In genomic region chr17:72401861-72402260, GRCm38 (mm10) we compare ENCODE assay signal across 28 mouse cellular contexts.
"Had no signal": no experiment of that assay in that cellular context is flagged by ENCODE, and none has a peak within 500 bp of the region (broad histone marks: within the 10 kb centered on the region; RNA-seq: fewer than 3 reads in every experiment).

No protein-coding gene starts in this region.

- H3K4me2 ChIP-seq: embryonic facial prominence, embryonic 12.5 days; embryonic facial prominence, embryonic 13.5 days; embryonic facial prominence, embryonic 15.5 days; forebrain, embryonic 12.5 days; forebrain, embryonic 13.5 days; forebrain, embryonic 15.5 days had no signal

- H3K36me3 ChIP-seq: embryonic facial prominence, embryonic 10.5 days; embryonic facial prominence, embryonic 12.5 days; embryonic facial prominence, embryonic 13.5 days; embryonic facial prominence, embryonic 15.5 days; forebrain, embryonic 10.5 days; forebrain, embryonic 12.5 days; forebrain, embryonic 15.5 days had no signal

- H3K27ac ChIP-seq: embryonic facial prominence, embryonic 10.5 days; embryonic facial prominence, embryonic 12.5 days; embryonic facial prominence, embryonic 13.5 days; embryonic facial prominence, embryonic 15.5 days; forebrain, embryonic 10.5 days; forebrain, embryonic 12.5 days; forebrain, embryonic 13.5 days; forebrain, embryonic 15.5 days; gastrocnemius, adult 2 months had no signal

- DNase-seq: cerebellum, adult 2 months; cerebellum, adult 8-10 months; cerebellum, adult 9-10 months; cerebellum, adult 9-11 months; cerebellum, postnatal 10 days; cerebellum, postnatal 14 days; cerebellum, postnatal 25 days; cerebellum, postnatal 36 days; embryo, embryonic 11 days; forebrain, postnatal 0 days; gastrocnemius, adult 2 months; gastrocnemius, postnatal 10 days; gastrocnemius, postnatal 14 days; gastrocnemius, postnatal 25 days; gastrocnemius, postnatal 36 days; heart, adult 11 months; heart, adult 18-20 months had no signal

- ATAC-seq: forebrain, embryonic 13.5 days; forebrain, embryonic 14.5 days; forebrain, embryonic 15.5 days; forebrain, embryonic 16.5 days; forebrain, postnatal 0 days had no signal

- H3K27me3 ChIP-seq: embryonic facial prominence, embryonic 12.5 days; embryonic facial prominence, embryonic 13.5 days; embryonic facial prominence, embryonic 15.5 days; forebrain, embryonic 12.5 days; forebrain, embryonic 13.5 days; forebrain, embryonic 15.5 days had no signal

- H3K4me1 ChIP-seq: embryonic facial prominence, embryonic 10.5 days; embryonic facial prominence, embryonic 12.5 days; embryonic facial prominence, embryonic 13.5 days; embryonic facial prominence, embryonic 15.5 days; forebrain, embryonic 10.5 days; forebrain, embryonic 12.5 days; forebrain, embryonic 13.5 days; forebrain, embryonic 15.5 days had no signal

- H3K9ac ChIP-seq: embryonic facial prominence, embryonic 12.5 days; embryonic facial prominence, embryonic 13.5 days; embryonic facial prominence, embryonic 15.5 days; forebrain, embryonic 12.5 days; forebrain, embryonic 13.5 days; forebrain, embryonic 15.5 days; forebrain, postnatal 0 days had no signal

- H3K9me3 ChIP-seq: embryonic facial prominence, embryonic 10.5 days; embryonic facial prominence, embryonic 12.5 days; embryonic facial prominence, embryonic 13.5 days; embryonic facial prominence, embryonic 15.5 days; forebrain, embryonic 10.5 days; forebrain, embryonic 12.5 days; forebrain, embryonic 13.5 days; forebrain, embryonic 15.5 days had no signal

- H3K4me3 ChIP-seq: embryonic facial prominence, embryonic 10.5 days; embryonic facial prominence, embryonic 12.5 days; embryonic facial prominence, embryonic 13.5 days; embryonic facial prominence, embryonic 15.5 days; erythroblast, embryonic 14.5 days; forebrain, embryonic 10.5 days; forebrain, embryonic 12.5 days; forebrain, embryonic 13.5 days; forebrain, embryonic 15.5 days; gastrocnemius, adult 2 months had no signal
